Mouse (Mus musculus) CD4-positive, CD25-positive, alpha-beta regulatory T cell, adult 4 months (primary cell): ENCODE results near the gene Casp7. TPM values are rescaled to one million over a fixed set of nuclear protein-coding genes. Genes with fewer than 3 reads are reported as not detected.

Experiments used
- ATAC-seq: one replicate; pipeline ENCODE4 v1.8.0; 2017
- polyA plus RNA-seq, 2 experiments: library from polyadenylated mRNA; unstranded; fragments of 100-300 nt; shearing (Covaris generic); gene quantifications; one replicate each; pipeline ENCODE4 v1.2.1; 2017

Gene Casp7
- polyA plus RNA-seq, 2 experiments from 2014 or later, result 32.7 to 45.4 TPM

DNA sequence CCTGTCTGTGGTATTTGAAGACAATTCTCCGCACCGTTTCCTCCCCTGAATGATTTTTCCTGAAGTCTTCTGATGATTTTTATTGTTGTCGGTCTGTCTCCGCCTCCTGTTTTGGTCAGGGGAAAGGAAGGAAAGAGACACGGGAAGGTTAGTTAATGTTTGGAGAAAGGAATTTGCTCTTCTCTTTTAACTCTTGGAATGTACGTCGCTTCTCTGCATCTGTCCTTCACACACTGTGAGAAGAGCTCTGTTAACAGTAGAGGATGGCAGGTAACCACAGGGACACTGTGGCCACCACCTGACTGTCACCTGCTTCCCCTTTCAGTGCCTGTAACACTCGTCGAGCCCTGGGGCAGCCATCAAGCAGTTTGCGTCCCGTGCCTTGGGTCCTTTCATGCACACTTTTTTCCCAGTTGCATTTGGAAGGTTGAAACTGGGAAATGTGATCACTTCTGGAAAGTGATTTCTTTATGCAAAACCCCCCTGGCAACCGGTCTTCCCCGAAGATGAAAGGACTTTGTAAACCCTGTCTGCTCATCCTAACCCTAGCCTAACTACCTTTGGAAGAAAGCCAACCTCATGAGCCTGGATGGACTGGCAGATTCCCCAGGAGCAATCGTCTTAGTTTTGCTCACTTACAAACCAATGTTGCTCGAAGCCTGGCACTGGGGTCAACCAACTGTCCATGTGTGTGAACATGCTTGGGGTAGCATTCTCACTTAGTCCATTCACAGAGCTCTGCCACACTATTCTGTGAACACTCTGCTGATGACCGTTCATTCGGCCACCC lies 27.9 kb downstream of the Casp7 start:
- ATAC-seq, result no peak

DNA sequence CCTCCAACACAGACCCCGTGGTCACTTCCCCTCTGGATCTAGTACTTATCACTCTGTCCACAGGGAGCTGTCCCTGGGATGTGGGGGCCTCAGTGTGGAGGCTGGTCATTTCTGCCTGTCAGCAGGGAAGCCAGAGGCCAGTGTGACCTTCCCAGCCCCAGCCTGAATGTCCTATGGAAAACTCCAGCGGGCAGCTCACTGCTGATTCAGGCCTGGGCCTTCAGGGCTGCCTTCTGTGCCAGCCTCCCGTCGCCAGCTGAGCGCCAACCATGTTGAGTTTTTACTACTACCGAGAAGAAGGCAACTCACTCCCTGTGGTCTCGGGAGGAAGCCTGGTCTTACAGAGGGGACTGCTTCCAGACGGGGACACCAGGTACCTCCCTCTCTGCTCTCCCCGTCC lies 28.6 kb downstream of the Casp7 start:
- no peak for ATAC-seq

DNA sequence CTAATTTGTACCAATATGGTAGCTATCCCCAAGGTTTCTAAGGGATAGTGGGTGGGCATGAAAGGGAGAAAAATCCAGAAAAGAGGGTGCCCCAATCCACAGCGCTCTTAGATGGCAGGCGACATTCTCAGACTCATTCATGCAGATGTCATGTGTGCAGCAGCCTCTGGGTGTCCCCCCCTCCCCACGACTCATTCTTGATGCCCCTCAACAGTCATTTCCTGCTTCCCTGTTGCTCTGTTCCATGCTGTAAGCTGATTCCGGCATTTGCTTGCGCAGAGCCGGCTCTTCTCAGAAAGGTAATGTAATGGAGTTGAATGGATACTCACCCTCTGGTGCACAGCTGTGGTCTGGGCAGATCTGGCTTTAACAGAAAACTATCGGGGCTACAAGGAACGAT lies 33.4 kb downstream of the Casp7 start:
- no peak for ATAC-seq

DNA sequence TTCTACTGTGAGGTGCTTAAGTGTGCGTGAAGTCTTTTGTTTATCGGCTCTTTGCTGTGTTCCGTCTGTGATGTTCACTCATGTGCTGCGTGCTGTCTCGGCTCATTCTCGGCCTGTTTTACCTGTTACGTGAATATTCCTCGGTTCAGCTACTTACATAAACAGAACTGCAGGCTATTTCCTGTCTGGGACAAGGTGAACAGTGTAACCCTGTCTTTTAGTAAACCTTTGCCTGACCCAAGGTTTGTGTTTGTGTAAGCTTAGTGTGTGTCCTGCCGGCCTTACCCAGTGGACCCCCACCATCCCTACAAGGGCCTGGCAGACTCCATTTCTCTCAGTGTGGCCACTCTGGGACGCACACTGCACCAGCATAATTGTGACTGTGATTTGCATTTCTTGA lies 35.8 kb downstream of the Casp7 start:
- ATAC-seq, result no peak

DNA sequence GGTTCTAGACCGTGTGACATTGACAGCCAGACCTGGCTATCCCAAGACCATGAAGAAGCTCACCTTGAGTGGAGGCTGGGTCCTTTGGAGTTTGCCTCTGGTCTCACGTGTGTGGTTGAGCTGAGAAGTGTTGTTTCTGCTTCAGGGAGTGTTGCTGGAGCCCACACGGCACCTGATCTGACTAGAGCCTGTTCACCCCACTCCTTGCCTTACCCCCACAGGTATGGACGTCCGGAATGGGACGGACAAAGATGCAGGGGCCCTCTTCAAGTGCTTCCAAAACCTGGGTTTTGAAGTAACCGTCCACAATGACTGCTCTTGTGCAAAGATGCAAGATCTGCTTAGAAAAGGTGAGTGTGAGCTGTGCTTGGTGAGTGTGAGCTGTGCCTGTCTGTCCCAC lies 36.7 kb downstream of the Casp7 start:
- ATAC-seq, result no peak

DNA sequence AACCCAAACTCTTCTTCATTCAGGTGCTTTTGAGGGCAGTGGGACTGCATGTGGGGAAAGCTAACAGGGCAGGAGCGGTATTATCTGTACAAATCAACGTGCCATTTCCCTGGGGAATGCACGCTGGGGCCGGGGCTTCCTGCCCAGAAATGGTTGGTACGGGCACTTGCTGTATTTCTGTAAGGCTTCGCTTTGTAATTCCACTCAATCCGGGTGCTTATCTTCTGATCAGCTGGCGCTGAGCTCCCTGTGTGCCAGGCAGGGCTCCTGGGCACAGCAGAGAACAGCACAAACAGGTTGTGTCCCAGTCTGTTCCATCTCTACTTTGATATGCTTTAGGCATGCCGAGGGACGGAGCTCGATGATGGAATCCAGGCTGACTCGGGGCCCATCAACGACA lies 39.5 kb downstream of the Casp7 start:
- no peak for ATAC-seq

DNA sequence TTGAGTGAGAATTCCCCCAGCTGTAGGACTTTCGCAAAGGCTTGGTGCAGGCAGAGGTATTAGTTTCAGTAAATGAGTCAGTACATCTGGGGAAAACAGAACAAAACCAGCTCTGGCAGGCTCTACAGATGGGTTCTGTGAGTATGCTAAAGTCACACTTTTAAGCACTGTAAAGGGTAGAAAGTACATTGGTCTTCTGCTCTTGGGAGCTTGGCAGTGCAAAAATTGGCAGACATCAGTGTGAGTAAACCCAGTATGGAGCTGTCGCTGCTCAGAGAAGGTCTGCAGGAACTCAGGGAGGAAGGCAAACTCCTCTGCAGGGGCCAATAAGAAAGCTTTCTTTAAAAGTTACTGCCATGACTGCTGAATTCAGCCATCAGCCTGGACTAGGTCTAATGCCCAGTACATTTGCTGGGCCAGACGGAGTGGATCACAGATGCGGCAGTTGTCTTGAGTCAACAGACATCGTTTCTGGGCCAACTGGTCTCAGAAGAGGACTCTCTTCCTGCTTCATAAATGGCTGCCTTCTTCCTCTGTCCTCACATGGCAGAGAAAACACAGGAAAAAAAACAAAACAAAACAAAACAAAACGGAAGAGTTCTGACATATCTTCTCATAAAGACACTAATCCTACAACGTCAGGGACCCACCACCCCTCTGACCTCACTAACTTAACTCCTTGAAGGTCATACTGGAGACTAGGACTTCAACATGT lies 41.6 kb downstream of the Casp7 start:
- ATAC-seq, result no peak

DNA sequence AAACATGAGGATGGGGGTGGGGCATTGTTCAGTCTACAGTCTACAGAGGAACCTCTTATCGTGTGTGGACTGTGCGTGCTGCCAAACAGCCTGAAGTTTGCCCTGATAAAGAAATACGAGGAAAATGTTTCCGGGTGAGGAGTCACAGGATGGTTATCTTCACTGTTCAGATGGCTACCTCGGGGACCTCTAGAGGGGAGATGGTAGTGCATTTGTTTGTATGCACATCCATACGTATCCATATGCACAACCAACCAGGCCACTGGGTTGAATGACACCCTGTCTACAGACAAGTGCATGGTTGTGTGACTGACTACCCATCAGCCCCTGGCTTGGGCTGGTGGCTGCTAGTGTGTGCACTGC lies 42.1 kb downstream of the Casp7 start:
- ATAC-seq, result no peak

DNA sequence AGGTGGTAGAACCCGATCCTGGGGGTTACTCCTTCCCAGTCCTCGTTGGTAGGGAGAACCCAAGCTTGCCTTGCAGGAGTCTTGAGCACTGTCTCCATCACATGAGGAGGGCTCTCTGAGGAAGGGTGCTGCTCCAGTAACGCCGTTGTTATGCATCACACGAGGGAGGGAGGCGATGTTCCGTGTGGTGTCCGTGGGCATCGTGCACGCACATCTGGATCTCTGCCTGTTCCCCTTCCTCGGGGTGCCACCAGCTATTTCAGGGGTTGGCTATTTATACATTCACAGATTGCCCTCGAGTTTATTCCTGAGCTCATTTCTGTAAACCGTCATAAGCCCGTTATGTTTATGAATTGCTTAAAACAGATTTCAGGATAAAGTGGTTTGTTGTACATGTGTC lies 46.5 kb downstream of the Casp7 start:
- ATAC-seq, result no peak

DNA sequence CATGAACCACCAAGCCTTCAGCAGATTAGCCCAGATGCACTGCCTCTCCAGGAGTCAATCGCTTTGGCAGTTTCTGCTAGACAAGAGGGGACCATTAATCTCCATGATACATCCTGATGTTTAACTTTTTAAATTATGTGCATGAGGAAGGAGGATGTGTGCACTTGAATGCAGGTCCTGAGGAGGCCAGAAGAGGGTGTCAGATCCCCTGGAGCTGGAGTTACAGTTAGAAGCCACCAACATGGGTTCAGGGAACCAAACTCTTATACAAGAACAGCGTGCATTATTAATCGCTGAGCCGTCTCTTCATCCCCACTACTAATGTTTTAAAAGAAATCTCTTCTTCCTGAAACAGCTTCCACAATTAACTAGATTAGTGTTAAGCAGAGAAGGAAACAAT lies 51.9 kb downstream of the Casp7 start:
- ATAC-seq, result no peak

DNA sequence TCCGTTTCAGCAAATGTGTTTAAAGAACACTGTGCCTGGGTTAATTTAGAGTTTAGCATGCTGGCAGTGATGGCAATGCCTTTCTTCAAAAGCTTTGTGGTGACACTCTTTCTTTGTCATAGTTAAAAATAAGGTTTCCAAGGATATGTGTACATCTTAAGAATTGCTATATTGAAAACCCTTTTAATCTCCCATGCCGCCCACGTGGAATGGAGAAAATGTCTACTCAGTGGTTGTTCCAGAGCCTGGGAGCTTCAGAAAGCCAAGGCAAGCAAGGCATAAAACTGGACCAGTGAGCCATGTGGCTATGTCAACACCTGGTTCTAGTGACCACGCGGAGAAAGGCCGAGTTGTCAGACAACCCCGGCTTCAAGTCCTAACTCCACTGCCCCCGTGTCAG lies 52.6 kb downstream of the Casp7 start:
- no peak for ATAC-seq

DNA sequence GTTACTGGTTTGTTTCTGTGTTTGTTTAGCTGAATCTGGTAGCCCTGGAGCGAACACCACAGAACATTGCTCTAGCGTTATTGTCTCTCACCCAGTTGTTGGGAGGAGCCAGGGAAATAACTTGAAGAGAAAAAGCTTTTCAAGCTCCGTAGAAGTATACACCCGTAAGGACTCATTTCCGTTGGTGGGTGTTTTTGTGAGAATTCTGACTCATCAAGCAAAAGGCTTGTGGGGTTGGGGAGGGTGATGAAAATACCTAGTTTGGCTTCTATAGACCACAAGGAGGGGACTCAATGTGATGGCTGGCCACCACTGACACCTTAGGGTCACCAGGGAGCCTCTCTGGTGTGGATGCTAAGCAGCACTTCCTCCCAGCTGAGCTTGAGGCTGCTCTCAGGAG lies 54.0 kb downstream of the Casp7 start:
- peak; percentile 53 for ATAC-seq

DNA sequence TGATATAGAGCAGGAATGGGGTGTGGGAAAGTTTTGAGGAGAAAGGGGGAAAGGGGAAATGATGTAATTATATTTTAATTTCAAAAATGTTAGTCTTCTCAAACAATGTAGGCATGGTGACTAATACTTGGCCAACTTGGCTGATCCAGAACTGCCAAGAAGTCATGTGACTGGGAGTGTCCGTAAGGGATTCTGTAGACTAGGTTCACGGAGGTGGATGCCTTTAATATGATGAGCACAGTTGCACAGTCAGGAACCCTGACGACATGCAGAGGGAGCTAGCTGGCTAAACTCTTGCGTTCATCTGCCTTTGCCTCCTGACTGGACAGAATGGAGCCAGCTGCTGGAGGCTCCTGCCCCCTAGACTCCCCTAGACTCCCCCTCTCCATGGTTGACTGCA lies 54.9 kb downstream of the Casp7 start:
- no peak for ATAC-seq

DNA sequence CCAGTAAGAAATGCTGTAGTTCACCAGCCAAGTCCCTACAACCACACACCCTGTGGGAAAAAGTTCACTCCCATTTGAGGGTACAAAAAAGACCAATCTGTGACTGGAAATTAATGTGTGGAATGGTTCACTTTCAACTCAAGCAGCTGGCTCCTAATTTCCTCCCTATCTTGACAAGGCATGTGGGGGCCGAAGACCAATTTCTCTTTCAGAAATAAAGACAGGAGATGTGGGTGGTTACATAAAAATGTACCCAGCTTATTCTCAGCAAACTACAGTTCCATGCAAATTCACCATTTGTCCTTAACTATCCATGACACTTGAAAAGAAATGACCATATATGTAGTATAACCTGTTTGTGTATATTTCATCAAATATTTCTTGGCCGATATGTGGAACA lies 55.5 kb downstream of the Casp7 start:
- no peak for ATAC-seq

DNA sequence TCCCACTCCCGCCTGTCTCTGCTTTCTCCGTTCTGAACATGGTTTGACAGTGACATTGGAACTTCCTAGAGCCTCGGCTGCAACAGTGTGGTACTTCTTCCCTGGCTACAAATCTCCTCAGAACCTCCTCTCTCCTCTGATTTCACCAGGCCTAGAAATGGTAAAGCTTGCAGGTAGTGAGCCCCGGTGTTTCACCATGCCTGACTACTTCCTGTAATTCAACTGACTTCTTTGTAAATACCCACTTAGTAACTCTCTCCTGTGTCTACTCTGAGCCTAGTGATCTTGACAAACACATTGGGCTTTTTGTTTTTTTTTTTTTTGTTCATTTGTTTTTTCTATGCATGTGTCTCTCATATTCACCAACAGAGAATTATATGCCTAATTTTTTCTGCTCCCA lies 57.9 kb downstream of the Casp7 start:
- ATAC-seq, result no peak

DNA sequence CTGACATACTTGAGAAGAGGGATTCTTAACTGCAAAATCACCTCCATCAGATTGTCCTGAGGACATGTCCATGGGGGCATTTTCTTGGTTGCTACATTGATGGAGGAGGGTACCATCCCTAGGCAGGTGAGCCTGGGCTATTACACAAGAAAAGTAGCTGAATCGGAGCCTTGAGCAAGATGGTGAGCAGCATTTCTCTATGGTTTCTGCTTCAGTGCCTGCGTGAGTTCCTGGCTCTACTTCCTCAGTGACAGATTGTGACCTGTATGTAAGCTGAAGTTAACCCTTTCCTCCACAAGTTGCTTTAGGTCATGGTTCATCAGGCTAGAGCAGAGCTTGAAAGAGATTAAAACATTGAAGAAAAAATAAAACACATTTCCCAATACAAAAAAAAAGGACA lies 58.4 kb downstream of the Casp7 start:
- no peak for ATAC-seq

DNA sequence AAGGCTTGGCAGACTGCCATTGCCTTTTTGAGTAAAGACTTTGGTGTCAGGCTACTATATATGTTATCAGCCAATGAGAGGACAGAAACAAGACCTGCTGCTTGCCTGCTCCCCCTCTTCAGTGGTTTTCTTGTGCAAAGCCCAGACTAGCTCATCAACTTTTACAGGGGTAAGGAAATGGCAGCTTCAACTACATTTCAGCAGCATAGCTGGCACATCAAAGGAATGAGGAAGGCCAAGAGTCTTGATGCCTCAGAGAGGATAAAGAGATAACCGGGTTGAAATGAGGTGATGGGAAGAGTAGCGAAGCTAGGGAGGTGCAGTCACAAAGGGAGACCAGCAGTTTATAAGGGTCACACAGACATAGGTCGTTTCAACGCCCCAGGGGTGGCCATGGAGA lies 60.6 kb downstream of the Casp7 start:
- ATAC-seq, result no peak

DNA sequence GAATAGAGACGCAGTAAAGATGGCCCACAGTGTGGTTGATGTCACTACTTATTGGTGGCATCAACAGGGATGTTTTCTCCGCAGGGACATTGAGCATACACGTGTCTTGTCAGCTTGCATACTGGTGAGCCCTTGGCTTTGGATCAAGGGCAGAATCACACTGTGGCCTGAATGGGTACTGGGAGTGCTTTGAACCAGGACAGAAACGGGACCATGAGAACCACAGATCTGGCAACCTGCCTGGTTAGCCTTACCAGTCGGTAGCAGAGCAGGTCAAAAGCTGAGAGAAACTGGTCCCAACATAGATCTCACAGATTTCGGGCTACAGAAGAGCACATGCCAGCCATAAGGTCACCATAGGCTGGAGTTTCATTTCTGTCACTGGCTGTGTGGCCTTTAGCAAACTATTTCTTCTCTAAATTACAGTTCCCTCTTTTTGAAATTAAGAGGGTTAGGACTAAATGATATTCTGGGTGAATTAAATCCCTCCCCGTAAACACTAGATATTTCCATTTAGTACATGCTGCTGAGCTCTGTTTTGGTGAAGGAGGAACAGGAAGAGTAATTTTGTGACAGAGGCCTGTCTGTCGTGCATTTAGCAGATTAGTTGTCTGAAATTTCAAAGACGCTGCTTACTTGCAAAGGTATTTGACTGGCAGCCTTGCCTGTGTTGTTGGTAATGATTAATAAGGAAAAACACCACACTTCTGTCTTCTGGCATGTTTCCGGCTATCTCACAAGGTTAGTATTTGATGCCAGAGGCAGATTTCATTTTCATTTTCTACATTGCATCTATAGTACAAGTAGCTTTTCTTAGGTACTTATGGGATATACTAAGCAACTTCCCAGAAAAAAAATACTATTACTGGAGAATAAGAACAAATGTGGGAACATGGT lies 62.5 kb downstream of the Casp7 start:
- ATAC-seq, result no peak

DNA sequence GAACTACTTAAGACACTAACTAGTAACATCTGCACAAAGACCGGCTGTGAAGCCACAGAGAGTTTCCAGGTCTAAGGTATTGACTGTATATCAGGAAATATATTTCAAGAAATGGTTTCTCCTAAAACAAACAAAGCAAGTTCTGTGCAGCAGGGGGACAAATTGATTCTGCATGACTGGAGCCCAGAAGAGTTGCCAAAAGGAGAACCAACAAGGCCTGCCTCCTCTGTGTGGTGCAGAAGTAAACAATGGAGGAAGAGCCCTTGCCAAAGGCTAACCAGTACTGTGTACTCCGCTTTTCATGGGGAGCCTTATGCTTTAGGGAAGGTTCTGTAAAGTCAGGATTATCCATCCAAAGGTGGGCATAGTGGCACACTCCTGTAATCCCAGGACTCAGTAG lies 63.3 kb downstream of the Casp7 start:
- ATAC-seq, result no peak

DNA sequence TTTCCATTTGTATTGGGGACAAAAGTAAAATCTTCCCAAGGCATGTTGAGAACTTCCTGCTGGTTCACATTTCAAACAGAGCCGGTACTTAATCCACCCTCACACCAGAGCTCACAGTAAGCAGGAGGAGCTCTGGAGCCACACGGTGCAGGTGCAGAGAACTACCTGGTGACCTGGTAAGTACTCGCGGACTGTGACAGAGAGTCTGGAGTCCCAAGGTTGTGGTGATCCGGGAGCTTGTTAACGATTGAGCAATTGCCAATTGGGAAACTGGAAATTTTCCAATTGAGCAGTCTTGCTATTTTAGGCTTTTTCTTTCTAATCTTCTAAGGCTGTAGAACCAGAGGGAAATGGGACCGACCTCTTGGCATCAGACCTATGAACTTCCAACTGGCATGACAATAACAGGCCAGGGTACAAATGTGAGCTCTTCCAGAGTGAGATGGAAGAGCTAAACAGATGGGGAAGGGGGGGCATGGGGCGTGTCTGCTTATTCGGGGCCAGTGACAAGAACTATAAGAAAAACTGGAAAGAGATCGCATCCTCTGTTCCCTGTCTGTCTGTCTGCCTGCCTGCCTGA lies 64.7 kb downstream of the Casp7 start, which contains the start of gene Plekhs1:
Plekhs1 (plus strand) TSS at position 119 of the 580 bp plus-strand sequence.
- ATAC-seq, result no peak

DNA sequence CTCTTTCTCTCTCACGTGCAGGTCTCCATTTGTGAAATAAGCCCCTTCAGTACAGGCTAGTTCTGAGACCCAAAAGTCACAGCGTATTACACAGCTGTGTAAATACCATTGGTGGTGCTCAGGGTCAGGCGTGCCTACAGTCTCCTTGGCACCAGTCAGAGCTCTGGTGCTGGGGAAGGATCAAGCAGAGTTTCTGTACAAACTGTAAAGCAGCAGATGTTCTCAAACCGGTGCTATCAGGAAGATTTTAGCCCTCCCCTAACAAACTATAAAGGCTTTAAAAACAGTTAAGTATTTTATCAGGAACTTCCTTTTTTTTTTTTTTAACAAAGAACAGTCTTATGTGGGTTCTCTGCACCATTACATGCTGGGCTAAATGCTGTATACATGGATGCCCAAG lies 65.9 kb downstream of the Casp7 start:
- no peak for ATAC-seq

DNA sequence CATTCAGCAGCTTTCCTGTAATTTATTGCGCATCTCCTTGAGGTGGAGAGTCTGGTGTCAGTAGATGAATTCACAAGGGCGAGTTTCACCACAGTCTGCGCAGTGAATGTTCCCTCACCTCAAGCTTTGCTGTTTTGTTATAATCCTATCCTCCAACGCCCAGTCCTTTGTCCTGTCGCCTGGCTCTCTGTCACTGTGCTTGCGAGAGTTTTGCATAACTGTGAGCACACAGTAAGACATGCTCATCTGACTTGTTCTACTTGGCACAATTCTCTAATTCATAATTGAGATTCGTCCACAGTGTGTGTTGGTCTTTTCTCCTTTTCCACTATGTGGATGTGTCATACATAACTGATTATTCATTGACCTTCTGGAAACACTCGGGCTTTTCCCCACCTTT lies 69.6 kb downstream of the Casp7 start:
- no peak for ATAC-seq
